Mouse (Mus musculus) megakaryocyte, adult 5-6 weeks (primary cell): ENCODE results near the gene Galc. TPM values are rescaled to one million over a fixed set of nuclear protein-coding genes. Genes with fewer than 3 reads are reported as not detected.

ENCODE experiments used
- ATAC-seq: 2 replicates; pipeline ENCODE4 v1.8.0; 2016; ENCODE audit warnings: mild to moderate bottlenecking, inconsistent platforms; ENCODE audit not compliant: poor library complexity, severe bottlenecking
- total RNA-seq, 2 experiments: library from RNA; stranded (forward) in 1 of 2; stranded (reverse) in 1 of 2; fragments of 153-499, 151-499 nt in 1 of 2; fragments of 221-1000, 200-1000 nt in 1 of 2; gene quantifications; 2 replicates each; pipeline versions ENCODE4 v1.2.3 to v1.2.4; 2015 to 2017

Gene Galc
- total RNA-seq, 2 experiments from 2014 or later, result 8.3 to 25.5 TPM

DNA sequence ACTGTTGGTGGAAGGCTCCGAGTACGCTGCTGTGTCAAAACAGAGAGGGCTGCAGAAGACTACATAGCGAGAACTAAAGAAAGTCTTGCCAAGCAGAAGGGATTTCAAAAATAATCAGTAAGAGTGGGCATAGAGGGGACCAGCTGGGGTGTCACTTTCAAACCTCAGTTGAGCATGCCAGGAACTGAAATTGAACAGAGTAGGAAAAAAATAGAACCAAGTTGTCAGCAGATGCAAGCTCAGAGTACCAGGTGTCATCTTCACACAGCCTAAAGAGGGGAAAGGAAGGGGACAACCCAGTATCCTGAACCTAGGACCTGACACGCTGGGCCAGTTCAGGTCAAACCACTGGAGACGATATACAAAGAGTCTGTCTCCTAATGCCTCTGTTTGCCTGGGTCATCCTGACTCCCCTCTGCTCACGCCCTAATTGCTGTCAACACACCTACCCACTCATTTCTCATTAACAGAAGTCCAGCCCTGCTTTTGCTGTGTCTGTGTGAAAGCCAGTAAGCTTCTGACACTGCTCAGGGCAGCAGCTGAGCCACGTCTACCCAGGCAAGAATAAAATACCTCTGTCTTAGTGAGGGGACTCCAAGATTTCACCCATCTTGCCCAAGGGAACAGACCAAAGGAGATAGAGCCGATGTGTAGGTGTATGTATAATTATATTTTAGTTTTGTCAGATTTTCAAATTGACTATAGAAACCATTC, 71.9 kb downstream of the Galc start:
- no peak for ATAC-seq

- ATAC-seq, result peak; percentile 69
Observed at GRCm38 (mm10) chr12:98181729-98182128, 77.5 kb downstream of the Galc start.

DNA sequence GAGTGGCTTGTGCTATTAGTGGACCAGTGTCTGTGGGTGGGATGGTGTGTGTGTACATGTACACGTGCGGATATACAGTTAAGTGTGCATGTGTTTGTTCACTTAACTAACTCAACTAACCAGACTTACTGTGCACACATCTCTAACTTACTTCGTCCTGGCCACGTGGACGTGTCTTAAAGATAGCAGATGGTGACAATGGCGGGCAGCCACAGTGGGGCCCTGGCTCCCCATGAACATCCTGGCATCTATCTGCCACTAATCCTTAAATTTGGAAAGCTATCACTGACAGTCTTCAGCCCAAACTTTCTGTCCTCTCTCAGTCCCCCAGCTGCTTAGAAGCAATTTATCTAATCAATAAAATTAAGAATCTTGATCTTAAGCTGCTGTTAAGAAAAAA, 78.5 kb downstream of the Galc start:
- no peak for ATAC-seq

GRCm38 (mm10) chr12:98180235-98180800, 78.9 kb downstream of the Galc start:
- ATAC-seq, result no peak

DNA sequence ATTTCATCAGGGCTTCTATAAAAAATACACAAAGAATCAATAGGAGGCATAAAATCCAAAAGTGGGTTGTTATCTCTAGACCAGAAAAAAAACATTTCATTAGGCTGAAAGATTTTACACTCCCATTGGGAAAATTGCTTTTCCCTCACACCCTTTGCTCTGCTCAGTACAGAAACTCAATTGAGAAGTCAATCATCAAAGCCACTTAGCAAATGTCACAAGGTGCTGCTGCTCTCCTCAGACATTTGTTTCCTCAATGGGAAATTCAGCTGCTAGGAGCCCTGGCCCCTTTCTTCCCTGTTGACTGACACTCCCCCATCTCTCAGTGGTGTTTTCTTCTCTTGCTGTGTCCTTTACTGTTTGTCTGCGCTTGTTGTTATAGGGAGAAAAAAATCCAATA, 79.8 kb downstream of the Galc start:
- no peak for ATAC-seq

- ATAC-seq, result no peak
Observed at GRCm38 (mm10) chr12:98176632-98177031, 82.6 kb downstream of the Galc start.

GRCm38 (mm10) chr12:98161901-98162300, 97.4 kb downstream of the Galc start:
- no peak for ATAC-seq

DNA sequence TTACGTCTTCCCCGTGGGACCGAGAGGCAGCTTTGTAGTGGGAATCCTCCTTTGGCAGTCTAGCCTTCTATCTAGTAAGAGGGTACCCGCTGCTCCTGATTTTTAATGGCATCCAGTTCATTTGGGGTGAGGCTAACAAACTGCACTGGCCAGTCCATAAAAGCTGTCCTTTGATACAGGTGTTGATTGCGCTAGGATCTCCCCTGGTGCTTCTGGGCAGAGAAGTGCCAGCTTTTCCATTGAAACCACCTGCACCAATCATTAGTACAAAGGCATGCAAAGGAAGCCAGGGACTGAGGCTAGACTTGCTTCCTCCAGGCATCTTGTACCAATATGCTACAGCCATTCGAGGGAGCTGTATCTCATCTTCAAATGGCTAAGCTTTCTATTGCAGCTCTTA, 98.4 kb downstream of the Galc start:
- no peak for ATAC-seq

Other genes with a start within 250 kb of the Galc start
- 89.4 and 94.3 TPM in 2 replicates for gene Gpr65, start 9.2 kb upstream of the Galc start, total RNA-seq (2015)
- gene Gpr65, start 9.2 kb upstream of the Galc start, total RNA-seq (2017), result 93.1 and 96.4 TPM in 2 replicates